Mouse (Mus musculus) intestine, embryonic 15.5 days (tissue): Measurements from ENCODE around the gene Zfp408. TPM values are rescaled to one million over a fixed set of nuclear protein-coding genes. Genes with fewer than 3 reads are reported as not detected.

ENCODE experiments used
- ATAC-seq: fragments of 200-750 bp; cut with Nextera tagmentation; 2 replicates; pipeline ENCODE4 v1.8.0; 2017; ENCODE audit warnings: moderate TSS enrichment, moderate library complexity
- H3K27ac ChIP-seq: fragments of 300-500 bp; sonication (generic); 2 replicates; pipeline ENCODE4 v1.5.1; 2015; ENCODE audit warnings: mild to moderate bottlenecking, inconsistent platforms
- H3K27me3 ChIP-seq: fragments of 300-500 bp; sonication (generic); replicated peaks from 2 replicates; pipeline ENCODE4 v1.6.1; 2015; ENCODE audit warnings: inconsistent platforms
- H3K36me3 ChIP-seq: fragments of 300-500 bp; sonication (generic); 2 replicates; pipeline ENCODE4 v1.6.1; 2015; ENCODE audit warnings: inconsistent platforms
- H3K4me1 ChIP-seq: fragments of 300-500 bp; sonication (generic); replicated peaks from 2 replicates; pipeline ENCODE4 v1.6.1; 2015; ENCODE audit warnings: inconsistent platforms
- H3K4me2 ChIP-seq: fragments of 300-500 bp; sonication (generic); replicated peaks from 2 replicates; pipeline ENCODE4 v1.6.1; 2015; ENCODE audit warnings: mild to moderate bottlenecking, inconsistent platforms
- H3K4me3 ChIP-seq: fragments of 300-500 bp; sonication (generic); replicated peaks from 2 replicates; pipeline ENCODE4 v1.5.1; 2015; ENCODE audit warnings: inconsistent platforms
- H3K9ac ChIP-seq: fragments of 300-500 bp; sonication (generic); 2 replicates; pipeline ENCODE4 v1.6.1; 2015; ENCODE audit warnings: inconsistent platforms
- H3K9me3 ChIP-seq: fragments of 300-500 bp; sonication (generic); 2 replicates; pipeline ENCODE4 v1.6.1; 2016; ENCODE audit warnings: inconsistent platforms
- WGBS: fragments of 180-500 bp; shearing (Covaris S2); methylation state at CpG from one replicate; pipeline ENCODE4 v1.1.7; 2015; 5-methylcytosine and 5-hydroxymethylcytosine counted together
- polyA plus RNA-seq: library from polyadenylated mRNA; unstranded; fragments of >200 nt; fragmentation: Nextera tagmentation; extraction: Ambion mirVana; gene quantifications from 2 replicates; pipeline ENCODE4 v1.2.1, GENCODE M21; 2015

Zfp408 gene
- polyA plus RNA-seq, 1 experiment from 2014 or later, result 8.0 TPM

GRCm38 (mm10) chr2:91669326-91669725 is 19.7 kb upstream of the Zfp408 start:
- H3K9me3 ChIP-seq, result no peaks in the 10 kb centered on the region
- no peak for ATAC-seq
- no peaks in the 10 kb centered on the region for H3K27me3 ChIP-seq
- no peak overlapping the region for H3K4me3 ChIP-seq
- no peaks in the 10 kb centered on the region for H3K4me1 ChIP-seq
- no peak overlapping the region for H3K4me2 ChIP-seq
- H3K27ac ChIP-seq, result no peak overlapping the region
- peaks cover 36% of the 10 kb centered on the region for H3K36me3 ChIP-seq
- H3K9ac ChIP-seq, result no peak overlapping the region
- 90% methylated on average over 8 of the region's 8 CpGs for WGBS

- Histone ChIP-seq H3K9me3 (no peaks in the 10 kb centered on the region), H3K27ac (no peak overlapping the region), H3K4me2 (no peak overlapping the region), H3K36me3 (peaks cover 49% of the 10 kb centered on the region), H3K27me3 (no peaks in the 10 kb centered on the region), H3K4me1 (no peaks in the 10 kb centered on the region), H3K9ac (no peak overlapping the region), H3K4me3 (no peak overlapping the region)
- ATAC-seq, result peak; percentile 49; the same call in 1 of the 2 replicates
- WGBS, result 60% methylated on average over 2 of the region's 2 CpGs
Observed at GRCm38 (mm10) chr2:91667747-91668146, 18.2 kb upstream of the Zfp408 start.

- no peaks in the 10 kb centered on the region for H3K9me3 ChIP-seq
- no peaks in the 10 kb centered on the region for H3K27me3 ChIP-seq
- ATAC-seq, result no peak
- no peak overlapping the region for H3K4me2 ChIP-seq
- peaks cover 50% of the 10 kb centered on the region for H3K36me3 ChIP-seq
- H3K4me1 ChIP-seq, result no peaks in the 10 kb centered on the region
- 91% methylated on average over 6 of the region's 6 CpGs for WGBS
- H3K27ac ChIP-seq, result no peak overlapping the region
- H3K4me3 ChIP-seq, result no peak overlapping the region
- no peak overlapping the region for H3K9ac ChIP-seq
Observed at GRCm38 (mm10) chr2:91666386-91666910, 16.9 kb upstream of the Zfp408 start.

GRCm38 (mm10) chr2:91664780-91665179 is 15.2 kb upstream of the Zfp408 start:
- Histone ChIP-seq H3K9ac (no peak overlapping the region), H3K4me2 (no peak overlapping the region), H3K4me1 (no peaks in the 10 kb centered on the region), H3K4me3 (no peak overlapping the region), H3K27me3 (no peaks in the 10 kb centered on the region), H3K9me3 (no peaks in the 10 kb centered on the region), H3K36me3 (peaks cover 43% of the 10 kb centered on the region), H3K27ac (no peak overlapping the region)
- no peak for ATAC-seq

- no peaks in the 10 kb centered on the region for H3K4me1 ChIP-seq
- no peak for ATAC-seq
- no peak overlapping the region for H3K9ac ChIP-seq
- no peaks in the 10 kb centered on the region for H3K27me3 ChIP-seq
- no peak overlapping the region for H3K4me3 ChIP-seq
- no peaks in the 10 kb centered on the region for H3K9me3 ChIP-seq
- H3K36me3 ChIP-seq, result peaks cover 48% of the 10 kb centered on the region
- H3K27ac ChIP-seq, result no peak overlapping the region
- 92% methylated on average over 6 of the region's 6 CpGs for WGBS
- no peak overlapping the region for H3K4me2 ChIP-seq
Observed at GRCm38 (mm10) chr2:91660981-91661380, 11.4 kb upstream of the Zfp408 start.

GRCm38 (mm10) chr2:91659657-91660056 is 10.1 kb upstream of the Zfp408 start:
- Histone ChIP-seq H3K4me3 (no peak overlapping the region), H3K9me3 (no peaks in the 10 kb centered on the region), H3K36me3 (peaks cover 58% of the 10 kb centered on the region), H3K4me2 (no peak overlapping the region), H3K9ac (no peak overlapping the region), H3K27ac (no peak overlapping the region), H3K4me1 (peaks cover 6% of the 10 kb centered on the region; the same call in 1 of the 2 replicates), H3K27me3 (no peaks in the 10 kb centered on the region)
- ATAC-seq, result no peak
- WGBS, result 96% methylated on average over 8 of the region's 8 CpGs

- H3K4me2 ChIP-seq, result no peak overlapping the region
- no peak overlapping the region for H3K9ac ChIP-seq
- peaks cover 14% of the 10 kb centered on the region; the same call in 1 of the 2 replicates for H3K4me1 ChIP-seq
- 0 out of 2 replicates have a peak, but pooled peaks have one; percentile 26 for ATAC-seq
- H3K27ac ChIP-seq, result no peak overlapping the region
- peaks cover 48% of the 10 kb centered on the region for H3K36me3 ChIP-seq
- H3K27me3 ChIP-seq, result no peaks in the 10 kb centered on the region
- no peaks in the 10 kb centered on the region for H3K9me3 ChIP-seq
- WGBS, result 54% methylated on average over 8 of the region's 8 CpGs
- no peak overlapping the region for H3K4me3 ChIP-seq
Observed at GRCm38 (mm10) chr2:91656774-91657173, 7.2 kb upstream of the Zfp408 start.

GRCm38 (mm10) chr2:91655827-91656226 is 6.2 kb upstream of the Zfp408 start:
- 0 out of 2 replicates have a peak overlapping the region, but pooled peaks have one; percentile 64 for H3K27ac ChIP-seq
- no peak overlapping the region for H3K4me3 ChIP-seq
- H3K9me3 ChIP-seq, result no peaks in the 10 kb centered on the region
- peaks cover 44% of the 10 kb centered on the region; the same call in 1 of the 2 replicates for H3K36me3 ChIP-seq
- peaks cover 18% of the 10 kb centered on the region; the same call in 1 of the 2 replicates for H3K4me1 ChIP-seq
- H3K4me2 ChIP-seq, result no peak overlapping the region
- H3K27me3 ChIP-seq, result no peaks in the 10 kb centered on the region
- no peak for ATAC-seq
- WGBS, result 57% methylated on average over 6 of the region's 6 CpGs
- H3K9ac ChIP-seq, result no peak overlapping the region

GRCm38 (mm10) chr2:91655388-91655787 is 5.8 kb upstream of the Zfp408 start:
- 72% methylated on average over 5 of the region's 5 CpGs for WGBS
- Histone ChIP-seq H3K4me2 (peak overlapping the region; percentile 18), H3K36me3 (peaks cover 44% of the 10 kb centered on the region; the same call in 1 of the 2 replicates), H3K4me3 (no peak overlapping the region), H3K4me1 (peaks cover 18% of the 10 kb centered on the region; the same call in 1 of the 2 replicates), H3K9me3 (no peaks in the 10 kb centered on the region), H3K27me3 (no peaks in the 10 kb centered on the region), H3K9ac (peak overlapping the region; percentile 5; the same call in 1 of the 2 replicates), H3K27ac (peak overlapping the region; percentile 64)
- ATAC-seq, result peak; percentile 77

- 52% methylated on average over 6 of the region's 6 CpGs for WGBS
- Histone ChIP-seq H3K4me3 (no peak overlapping the region), H3K9me3 (no peaks in the 10 kb centered on the region), H3K36me3 (peaks cover 27% of the 10 kb centered on the region; the same call in 1 of the 2 replicates), H3K4me1 (peaks cover 21% of the 10 kb centered on the region; the same call in 1 of the 2 replicates), H3K27me3 (no peaks in the 10 kb centered on the region), H3K27ac (no peak overlapping the region), H3K9ac (no peak overlapping the region), H3K4me2 (no peak overlapping the region)
- no peak for ATAC-seq
Observed at GRCm38 (mm10) chr2:91652863-91653262, 3.3 kb upstream of the Zfp408 start.

- no peaks in the 10 kb centered on the region for H3K27me3 ChIP-seq
- H3K9me3 ChIP-seq, result no peaks in the 10 kb centered on the region
- peak overlapping the region; percentile 56 for H3K4me2 ChIP-seq
- H3K27ac ChIP-seq, result no peak overlapping the region
- H3K9ac ChIP-seq, result peak overlapping the region; percentile 13; the same call in 1 of the 2 replicates
- ATAC-seq, result no peak
- H3K4me1 ChIP-seq, result peaks cover 21% of the 10 kb centered on the region; the same call in 1 of the 2 replicates
- H3K4me3 ChIP-seq, result 0 out of 2 replicates have a peak overlapping the region, but pooled peaks have one; percentile 10
- H3K36me3 ChIP-seq, result peaks cover 31% of the 10 kb centered on the region
- 80% methylated on average over 14 of the region's 14 CpGs for WGBS
Observed at GRCm38 (mm10) chr2:91651458-91652258, 2.1 kb upstream of the Zfp408 start.

GRCm38 (mm10) chr2:91650360-91650995 is 887 bp upstream of the Zfp408 start:
- WGBS, result 9% methylated on average over 16 of the region's 16 CpGs
- Histone ChIP-seq H3K27me3 (no peaks in the 10 kb centered on the region), H3K4me2 (peak overlapping the region; percentile 56), H3K36me3 (peaks cover 40% of the 10 kb centered on the region), H3K9me3 (no peaks in the 10 kb centered on the region), H3K4me3 (peak overlapping the region; percentile 90), H3K9ac (peak overlapping the region; percentile 76), H3K4me1 (peaks cover 18% of the 10 kb centered on the region; the same call in 1 of the 2 replicates), H3K27ac (peak overlapping the region; percentile 85)
- peak; percentile 64 for ATAC-seq
